Mouse (Mus musculus) testis, postnatal 10 days (tissue): ENCODE results near the gene Golph3l.
"Not testable (repeated sequence)": the region's sequence is repeated elsewhere in the genome, so short reads cannot be mapped to it uniquely, and the experiment has no call there.

Source experiments
- DNase-seq: peaks from one replicate; pipeline ENCODE4 v3.0.0; 2021; ENCODE audit warnings: low spot score

The Golph3l gene

GRCm38 (mm10) chr3:95624628-95625503, 36.1 kb downstream of the Golph3l start, which contains the start of gene Ensa:
Gene Ensa (plus strand): TSS chr3:95624993.
- peak; percentile 94 for DNase-seq

DNA sequence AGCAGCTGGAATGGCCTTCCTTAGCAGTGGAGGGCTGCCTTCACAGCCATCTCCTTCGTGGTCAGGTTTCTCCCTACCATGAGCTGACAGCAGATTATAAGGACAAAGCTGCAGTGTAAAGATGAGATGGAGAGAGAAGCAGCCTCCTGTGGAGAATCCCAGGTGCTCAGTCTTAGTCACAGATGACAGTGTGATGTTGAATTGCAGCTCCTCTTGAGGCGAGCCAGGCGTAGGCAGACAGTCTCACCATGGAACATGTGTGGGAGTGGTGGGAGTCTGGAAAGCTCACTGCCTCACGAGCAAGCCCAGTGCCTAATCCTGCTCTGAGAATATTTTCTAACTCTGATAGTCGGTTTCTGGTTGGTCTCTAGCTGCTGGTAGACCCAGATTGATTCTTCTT, 39.0 kb downstream of the Golph3l start:
- DNase-seq: no peak

- DNase-seq: no peak
Observed at GRCm38 (mm10) chr3:95629755-95630154, 41.0 kb downstream of the Golph3l start.

- DNase-seq: no peak
Observed at GRCm38 (mm10) chr3:95630856-95631255, 42.1 kb downstream of the Golph3l start.

DNA sequence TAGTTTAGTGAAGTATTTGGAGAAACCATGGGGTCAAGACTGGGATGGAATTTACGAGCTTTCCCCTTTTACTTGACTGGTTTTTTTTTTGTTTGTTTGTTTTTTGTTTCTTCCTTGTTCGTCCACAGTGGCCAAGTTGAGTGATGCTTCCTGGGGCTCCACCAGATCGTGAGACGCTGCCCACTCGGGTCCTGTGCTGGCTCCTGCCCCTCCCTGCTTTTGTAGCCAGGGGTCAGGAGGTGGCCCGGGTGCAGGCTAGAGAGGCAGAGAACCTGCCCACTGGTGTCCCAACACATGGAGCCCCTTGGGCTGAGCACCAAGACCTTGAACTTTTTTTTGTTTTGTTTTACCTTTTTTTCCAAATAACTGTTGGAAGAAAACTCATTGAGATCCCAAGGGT, 42.6 kb downstream of the Golph3l start:
- DNase-seq: no peak

- DNase-seq: no peak
Observed at GRCm38 (mm10) chr3:95632648-95633588, 44.2 kb downstream of the Golph3l start.

GRCm38 (mm10) chr3:95635636-95636035, 46.9 kb downstream of the Golph3l start:
- DNase-seq: no peak

- DNase-seq: no peak
Observed at GRCm38 (mm10) chr3:95636072-95636471, 47.3 kb downstream of the Golph3l start.

DNA sequence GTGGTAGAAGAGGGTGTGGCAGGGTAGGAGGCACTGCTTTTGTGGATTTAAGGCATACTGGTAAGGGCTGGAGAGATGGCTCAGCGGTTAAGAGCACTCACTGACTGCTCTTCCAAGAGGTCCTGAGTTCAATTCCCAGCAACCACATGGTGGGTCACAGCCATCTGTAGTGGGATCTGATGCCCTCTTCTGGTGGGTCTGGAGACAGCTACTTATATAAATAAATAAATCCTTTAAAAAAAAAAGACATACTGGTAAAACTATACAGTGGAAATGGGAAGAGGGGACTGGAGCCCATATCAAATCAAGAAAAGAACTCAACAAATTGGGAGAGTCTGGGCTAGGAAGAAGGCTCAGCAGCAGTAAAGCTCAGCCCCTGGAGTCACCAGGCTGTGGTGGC, 51.0 kb downstream of the Golph3l start:
- no peak for DNase-seq

- DNase-seq: no peak
Observed at GRCm38 (mm10) chr3:95643097-95643496, 54.4 kb downstream of the Golph3l start.

DNA sequence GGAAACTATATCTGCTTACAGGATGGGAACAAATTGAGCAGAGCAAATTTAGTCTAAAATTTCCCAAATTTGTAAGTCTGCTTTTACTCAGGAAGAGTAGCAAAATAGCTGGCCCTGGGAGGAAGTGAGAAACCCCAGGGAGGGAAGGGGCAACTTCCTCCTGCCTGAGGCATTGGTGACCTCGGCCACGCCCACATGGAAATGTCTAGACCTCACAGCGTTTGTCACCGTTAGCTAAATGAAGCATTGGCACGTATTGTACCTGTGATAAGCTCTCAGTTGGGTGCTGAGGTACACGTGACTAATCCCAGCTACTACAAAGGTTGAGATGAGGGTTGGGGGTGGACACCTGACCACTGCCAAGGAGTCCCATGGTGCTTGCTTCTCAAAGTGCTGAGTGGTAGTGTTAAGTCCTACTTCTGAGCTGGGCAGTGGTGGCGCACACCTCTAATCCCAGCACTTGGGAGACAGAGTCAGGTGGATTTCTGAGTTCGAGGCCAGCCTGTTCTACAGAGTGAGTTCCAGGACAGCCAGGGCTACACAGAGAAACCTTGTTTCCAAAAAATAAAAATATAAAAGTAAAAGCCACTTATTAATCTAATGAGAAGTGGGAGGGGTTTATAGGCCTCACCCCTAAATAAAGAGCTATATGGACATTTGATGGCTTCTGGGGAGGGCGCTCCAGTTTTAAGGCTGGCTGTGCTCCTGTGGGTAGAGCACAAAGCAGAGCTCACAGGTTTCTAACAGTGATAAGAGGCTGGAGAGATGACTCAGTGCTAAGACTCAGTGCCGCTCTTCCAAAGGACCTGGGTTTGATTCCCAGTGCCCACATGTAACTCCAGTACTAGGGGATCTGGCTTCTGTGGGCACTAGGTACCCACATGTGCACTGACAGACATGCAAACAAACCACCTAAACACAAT, 56.8 kb downstream of the Golph3l start:
- no peak for DNase-seq

DNA sequence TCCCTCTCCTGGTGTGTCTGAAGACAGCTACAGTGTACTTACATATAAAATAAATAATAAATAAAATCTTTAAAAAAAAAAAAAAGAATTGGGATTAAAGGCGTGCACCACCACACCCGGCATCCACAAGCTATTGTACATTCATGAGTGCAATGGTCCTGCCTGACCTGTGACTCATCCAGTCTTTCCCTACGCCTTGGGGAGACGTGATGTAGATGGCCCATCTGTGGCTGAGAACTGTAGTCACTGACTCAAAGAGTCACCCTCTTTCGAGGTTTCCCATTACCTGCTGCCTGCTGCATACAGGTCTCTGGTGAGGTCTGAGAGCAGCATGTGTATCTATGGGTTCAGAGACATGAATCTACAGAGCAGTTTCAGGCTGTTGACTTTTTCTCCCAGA, 59.3 kb downstream of the Golph3l start:
- DNase-seq: no peak

GRCm38 (mm10) chr3:95650276-95651032, 61.7 kb downstream of the Golph3l start:
- DNase-seq: no peak

- no peak for DNase-seq
Observed at GRCm38 (mm10) chr3:95651033-95651373, 62.3 kb downstream of the Golph3l start.

DNA sequence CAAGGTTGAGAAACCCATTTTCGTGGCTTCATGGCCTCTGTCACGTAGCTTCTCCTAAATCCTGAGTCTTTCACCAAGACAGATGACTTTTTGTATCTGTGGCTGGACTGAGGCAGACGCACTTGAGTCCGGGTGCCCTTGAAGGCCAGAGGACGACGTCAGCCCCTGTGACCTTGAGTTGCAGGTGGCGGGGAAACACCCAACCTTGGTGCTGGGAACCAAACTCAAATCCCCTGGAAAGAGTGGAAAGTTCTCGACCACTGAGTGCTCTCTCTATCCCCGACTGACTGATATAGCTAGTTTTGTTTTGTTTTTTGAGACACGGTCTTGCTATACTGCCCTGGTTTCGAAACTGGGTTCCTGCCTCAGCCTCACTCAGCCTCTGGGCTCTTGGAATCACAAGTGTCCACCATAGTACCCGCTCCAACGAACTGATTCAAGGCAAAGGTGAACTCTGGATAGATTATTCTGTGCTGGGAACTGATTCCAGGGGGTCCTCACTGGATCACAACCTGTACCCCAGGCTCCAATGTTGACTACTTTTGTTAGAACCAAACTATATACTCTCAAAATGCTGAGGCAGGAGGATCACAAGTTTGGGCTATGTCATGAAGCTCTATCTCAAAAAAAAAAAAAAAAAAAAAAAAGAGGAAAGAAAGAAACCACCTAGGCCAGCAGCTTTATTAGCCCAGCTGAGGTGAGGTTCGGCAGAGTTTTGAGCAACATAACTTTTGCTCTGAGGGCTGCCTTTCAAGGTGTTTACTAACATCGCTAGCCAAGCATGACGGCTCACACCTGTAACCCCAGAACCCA, 62.9 kb downstream of the Golph3l start:
- no peak for DNase-seq

DNA sequence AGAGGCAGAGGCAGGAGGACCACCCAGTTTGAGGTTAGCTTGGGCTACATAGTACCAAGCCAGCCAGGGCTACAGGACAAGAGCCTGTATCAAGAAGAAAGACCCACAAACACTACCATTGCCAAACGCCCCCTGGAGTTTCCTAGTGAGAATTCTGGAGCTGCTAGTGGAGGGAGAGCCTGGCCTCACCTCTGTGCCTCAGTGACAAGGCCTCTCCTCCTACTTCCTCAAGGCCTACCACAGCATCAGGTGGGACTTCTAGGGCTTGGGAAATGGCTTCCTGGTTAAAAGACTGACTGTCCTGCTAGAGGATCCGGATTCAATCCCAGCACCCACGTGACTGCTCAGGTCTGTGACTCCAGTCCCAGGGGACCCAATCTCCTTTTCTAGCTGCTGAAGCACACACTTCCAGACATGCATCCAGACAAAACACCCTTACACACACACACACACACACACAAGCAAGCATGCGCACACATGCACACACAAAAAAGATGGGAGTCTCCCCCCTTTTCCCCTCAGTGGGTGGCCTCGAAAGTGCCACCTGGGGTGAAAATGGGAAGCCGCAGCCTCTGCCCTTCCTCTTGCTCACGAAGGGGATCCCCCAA, 63.6 kb downstream of the Golph3l start:
- no peak for DNase-seq

GRCm38 (mm10) chr3:95652871-95653270, 64.1 kb downstream of the Golph3l start:
- no peak for DNase-seq

GRCm38 (mm10) chr3:95653473-95654034, 64.8 kb downstream of the Golph3l start:
- DNase-seq: no peak

GRCm38 (mm10) chr3:95654371-95654770, 65.6 kb downstream of the Golph3l start:
- not testable (repeated sequence) for DNase-seq
